Mouse (Mus musculus): ENCODE results near the gene Gm4894. TPM values are rescaled to one million over a fixed set of nuclear protein-coding genes. Genes with fewer than 3 reads are reported as not detected.
A peak's percentile ranks its signal among the peaks of the same experiment; 100 is the strongest.

Gm4894 gene
- polyA plus RNA-seq, 1 experiment from 2014 or later, result not detected

GRCm38 (mm10) chr9:49227442-49227841 lies 22.9 kb upstream of the Gm4894 start:
- H3K27me3 ChIP-seq (replicated peaks; ENCODE audit: control insufficient read depth, insufficient read depth, low read length), result no peaks in the 10 kb centered on the region
- H3K9me3 ChIP-seq (ENCODE audit: control insufficient read depth), result no peaks in the 10 kb centered on the region
- no peak for ATAC-seq
- no peaks in the 10 kb centered on the region for H3K4me1 ChIP-seq (replicated peaks; ENCODE audit: control insufficient read depth, insufficient read depth, low read length)
- H3K4me3 ChIP-seq (ENCODE audit: low read depth, low read length), result no peak overlapping the region
- H3K4me2 ChIP-seq (replicated peaks; ENCODE audit: low read depth), result no peak overlapping the region
- H3K36me3 ChIP-seq (ENCODE audit: control insufficient read depth, insufficient read depth), result no peaks in the 10 kb centered on the region
- H3K9ac ChIP-seq (ENCODE audit: low read depth, low read length), result no peak overlapping the region
- TF ChIP-seq CTCF (IDR thresholded peaks at IDR 0.05; ENCODE audit: low read depth), result no peak
- 78% methylated on average over 9 of the region's 9 CpGs for WGBS
- no peak overlapping the region for H3K27ac ChIP-seq (ENCODE audit: low read depth, low read length)

- no peak for TF ChIP-seq CTCF (IDR thresholded peaks at IDR 0.05; ENCODE audit: low read depth)
- 84% methylated on average over 2 of the region's 2 CpGs for WGBS
Observed at GRCm38 (mm10) chr9:49229054-49229453, 21.3 kb upstream of the Gm4894 start.

GRCm38 (mm10) chr9:49246839-49247238 lies 3.5 kb upstream of the Gm4894 start:
- Histone ChIP-seq H3K9me3 (ENCODE audit: control insufficient read depth) (no peaks in the 10 kb centered on the region), H3K27ac (ENCODE audit: low read depth, low read length) (no peak overlapping the region), H3K27me3 (replicated peaks; ENCODE audit: control insufficient read depth, insufficient read depth, low read length) (no peaks in the 10 kb centered on the region), H3K9ac (ENCODE audit: low read depth, low read length) (no peak overlapping the region), H3K4me1 (replicated peaks; ENCODE audit: control insufficient read depth, insufficient read depth, low read length) (no peaks in the 10 kb centered on the region), H3K4me2 (replicated peaks; ENCODE audit: low read depth) (no peak overlapping the region), H3K36me3 (ENCODE audit: control insufficient read depth, insufficient read depth) (no peaks in the 10 kb centered on the region), H3K4me3 (ENCODE audit: low read depth, low read length) (no peak overlapping the region)
- 33% methylated on average over 7 of the region's 7 CpGs for WGBS
- TF ChIP-seq CTCF (IDR thresholded peaks at IDR 0.05; ENCODE audit: low read depth), result peak; percentile 70
- ATAC-seq, result no peak

More at GRCm38 (mm10) chr9:49229054-49229453, 21.3 kb upstream of the Gm4894 start:
- Histone ChIP-seq H3K27ac (ENCODE audit: low read depth, low read length) (no peak overlapping the region), H3K4me3 (ENCODE audit: low read depth, low read length) (no peak overlapping the region), H3K4me1 (replicated peaks; ENCODE audit: control insufficient read depth, insufficient read depth, low read length) (no peaks in the 10 kb centered on the region), H3K9ac (ENCODE audit: low read depth, low read length) (no peak overlapping the region), H3K9me3 (ENCODE audit: control insufficient read depth) (no peaks in the 10 kb centered on the region), H3K4me2 (replicated peaks; ENCODE audit: low read depth) (no peak overlapping the region), H3K36me3 (ENCODE audit: control insufficient read depth, insufficient read depth) (no peaks in the 10 kb centered on the region), H3K27me3 (replicated peaks; ENCODE audit: control insufficient read depth, insufficient read depth, low read length) (no peaks in the 10 kb centered on the region)
- ATAC-seq, result no peak

- Histone ChIP-seq H3K9me3 (ENCODE audit: control insufficient read depth) (no peaks in the 10 kb centered on the region), H3K4me2 (replicated peaks; ENCODE audit: low read depth) (no peak overlapping the region), H3K36me3 (ENCODE audit: control insufficient read depth, insufficient read depth) (no peaks in the 10 kb centered on the region), H3K4me1 (replicated peaks; ENCODE audit: control insufficient read depth, insufficient read depth, low read length) (no peaks in the 10 kb centered on the region), H3K27me3 (replicated peaks; ENCODE audit: control insufficient read depth, insufficient read depth, low read length) (no peaks in the 10 kb centered on the region), H3K4me3 (ENCODE audit: low read depth, low read length) (no peak overlapping the region), H3K27ac (ENCODE audit: low read depth, low read length) (no peak overlapping the region), H3K9ac (ENCODE audit: low read depth, low read length) (no peak overlapping the region)
- WGBS, result 71% methylated on average over 7 of the region's 7 CpGs
- TF ChIP-seq CTCF (IDR thresholded peaks at IDR 0.05; ENCODE audit: low read depth), result no peak
- ATAC-seq, result no peak
Observed at GRCm38 (mm10) chr9:49268949-49269348, 18.6 kb downstream of the Gm4894 start.

- Histone ChIP-seq H3K36me3 (ENCODE audit: control insufficient read depth, insufficient read depth) (no peaks in the 10 kb centered on the region), H3K4me1 (replicated peaks; ENCODE audit: control insufficient read depth, insufficient read depth, low read length) (no peaks in the 10 kb centered on the region), H3K9ac (ENCODE audit: low read depth, low read length) (no peak overlapping the region), H3K4me2 (replicated peaks; ENCODE audit: low read depth) (no peak overlapping the region), H3K27ac (ENCODE audit: low read depth, low read length) (no peak overlapping the region), H3K9me3 (ENCODE audit: control insufficient read depth) (no peaks in the 10 kb centered on the region), H3K27me3 (replicated peaks; ENCODE audit: control insufficient read depth, insufficient read depth, low read length) (no peaks in the 10 kb centered on the region), H3K4me3 (ENCODE audit: low read depth, low read length) (no peak overlapping the region)
- ATAC-seq, result no peak
- TF ChIP-seq CTCF (IDR thresholded peaks at IDR 0.05; ENCODE audit: low read depth), result no peak
- 77% methylated on average over 7 of the region's 7 CpGs for WGBS
Observed at GRCm38 (mm10) chr9:49273566-49273965, 23.2 kb downstream of the Gm4894 start.

- no peaks in the 10 kb centered on the region for H3K36me3 ChIP-seq (ENCODE audit: control insufficient read depth, insufficient read depth)
- no peak overlapping the region for H3K4me2 ChIP-seq (replicated peaks; ENCODE audit: low read depth)
- TF ChIP-seq CTCF (IDR thresholded peaks at IDR 0.05; ENCODE audit: low read depth), result no peak
- H3K9ac ChIP-seq (ENCODE audit: low read depth, low read length), result no peak overlapping the region
- H3K4me3 ChIP-seq (ENCODE audit: low read depth, low read length), result no peak overlapping the region
- WGBS, result 36% methylated on average over 4 of the region's 4 CpGs
- no peak for ATAC-seq
- no peaks in the 10 kb centered on the region for H3K9me3 ChIP-seq (ENCODE audit: control insufficient read depth)
- H3K4me1 ChIP-seq (replicated peaks; ENCODE audit: control insufficient read depth, insufficient read depth, low read length), result no peaks in the 10 kb centered on the region
- H3K27ac ChIP-seq (ENCODE audit: low read depth, low read length), result no peak overlapping the region
- no peaks in the 10 kb centered on the region for H3K27me3 ChIP-seq (replicated peaks; ENCODE audit: control insufficient read depth, insufficient read depth, low read length)
Observed at GRCm38 (mm10) chr9:49275976-49276375, 25.6 kb downstream of the Gm4894 start.

Measured in intestine, postnatal 0 days (tissue).